ENCODE assay signal across 10 mouse cellular contexts in the genomic region with DNA sequence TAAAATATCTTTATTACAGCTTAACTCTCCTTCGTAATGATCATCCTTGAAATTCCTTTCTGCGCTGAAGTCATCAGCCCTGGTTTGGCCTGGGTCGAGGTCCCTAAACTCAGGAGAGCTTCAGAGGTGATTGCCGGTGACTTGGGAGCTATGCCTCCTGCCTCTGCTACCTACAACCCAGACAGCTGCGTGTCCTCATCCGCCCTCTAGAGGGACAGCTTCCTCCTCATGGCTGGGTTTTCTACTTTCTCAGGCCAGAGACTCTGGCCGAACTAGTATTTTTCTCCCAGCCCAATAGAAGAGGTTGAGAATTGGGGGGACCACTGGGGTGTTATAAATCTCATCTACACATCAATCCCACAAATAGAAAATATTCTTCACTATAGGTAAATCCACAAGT. TPM values are rescaled to one million over a fixed set of nuclear protein-coding genes. Genes with fewer than 3 reads are reported as not detected.
DNase-seq lines count a peak whose midpoint lies in the region; ATAC-seq and TF ChIP-seq lines count a peak whose summit lies in the region.
"Had no signal": no experiment of that assay in that cellular context is flagged by ENCODE, and none has a peak within 500 bp of the region (broad histone marks: within the 10 kb centered on the region; RNA-seq: fewer than 3 reads in every experiment).

No protein-coding gene starts in this region.

- TF ChIP-seq POLR2A in CH12.LX (IDR thresholded peaks at IDR 0.05; ENCODE audit: low read depth, low read length) = no peak

- no peaks in the 10 kb centered on the region for H3K79me2 ChIP-seq in CH12.LX (replicated peaks; ENCODE audit: control insufficient read depth, extremely low read depth, insufficient read depth, poor library complexity, severe bottlenecking)

- H3K4me1 ChIP-seq in liver, postnatal 0 days (ENCODE audit: insufficient read depth) = no peaks in the 10 kb centered on the region
- no peaks in the 10 kb centered on the region for H3K4me1 ChIP-seq in liver, embryonic 12.5 days
- no peaks in the 10 kb centered on the region for H3K4me1 ChIP-seq in CH12.LX (ENCODE audit: control insufficient read depth in 1 of 2, insufficient read depth in 2 of 2)
- H3K4me1 ChIP-seq in forebrain, embryonic 16.5 days (replicated peaks; ENCODE audit: control insufficient read depth, insufficient read depth, low read length) = peaks cover 10% of the 10 kb centered on the region

- no peak overlapping the region for H3K27ac ChIP-seq in liver, postnatal 0 days (ENCODE audit: low read depth)
- no peak overlapping the region for H3K27ac ChIP-seq in liver, embryonic 12.5 days
- no peak overlapping the region for H3K27ac ChIP-seq in CH12.LX (ENCODE audit: insufficient read depth, low read depth)
- H3K27ac ChIP-seq in forebrain, embryonic 16.5 days (ENCODE audit: low read length) = no peak overlapping the region

- DNase-seq in embryo, embryonic 10 days (ENCODE audit: low spot score) = peak; percentile 28
- no peak for DNase-seq in embryo, embryonic 9.5 days (ENCODE audit: extremely low spot score)
- DNase-seq in liver, postnatal 0 days = no peak
- peak; percentile 8 for DNase-seq in CH12.LX (ENCODE audit: extremely low read depth)
- DNase-seq in embryo, embryonic 10.5 days (ENCODE audit: low spot score) = peak; percentile 39
- no peak for DNase-seq in left cerebral cortex, adult 18-20 months (ENCODE audit: low spot score in 2 of 2)

- no peaks in the 10 kb centered on the region for H3K9me3 ChIP-seq in liver, postnatal 0 days (ENCODE audit: low read length)
- H3K9me3 ChIP-seq in liver, embryonic 12.5 days (replicated peaks) = no peaks in the 10 kb centered on the region
- peaks cover 5% of the 10 kb centered on the region for H3K9me3 ChIP-seq in CH12.LX (replicated peaks; ENCODE audit: low read length)
- no peaks in the 10 kb centered on the region for H3K9me3 ChIP-seq in forebrain, embryonic 16.5 days (ENCODE audit: control insufficient read depth, low read length)

- ATAC-seq in liver, postnatal 0 days = no peak
- ATAC-seq in liver, embryonic 12.5 days = no peak
- ATAC-seq in forebrain, embryonic 16.5 days = no peak

- WGBS in liver, postnatal 0 days (ENCODE audit: insufficient replicate concordance) = 51% methylated on average over 7 of the region's 7 CpGs
- WGBS in liver, embryonic 12.5 days (ENCODE audit: insufficient replicate concordance) = 49% methylated on average over 7 of the region's 7 CpGs
- 59% methylated on average over 7 of the region's 7 CpGs for WGBS in forebrain, embryonic 16.5 days

- in situ Hi-C loops in CH12.LX (cut with MboI; ENCODE audit: low pct_ligation_motif_present, low pct_unique_long_range_greater_than_20kb, low sequenced_read_pairs) = loop anchor here (25.0 kb wide), 1 partner anchor 960 kb away; no protein-coding TSS in a partner anchor

- dilution Hi-C loops in CH12.LX (cut with MboI; ENCODE audit: extremely low pct_ligation_motif_present, extremely low pct_unique_long_range_greater_than_20kb, low sequenced_read_pairs) = no loop called here

- peak; percentile 48 for TF ChIP-seq CTCF in liver, postnatal 0 days (IDR thresholded peaks at IDR 0.05; ENCODE audit: low read depth)
- peak in 1 of 2 experiments; percentile 46; a peak in 2 of 4 replicates for TF ChIP-seq CTCF in CH12.LX (conservative IDR thresholded peaks at IDR 0.05 in 1 of 2, IDR thresholded peaks at IDR 0.05 in 1 of 2; ENCODE audit: low read depth in 2 of 2, low read length in 2 of 2)

- no peak for TF ChIP-seq EP300 in liver, postnatal 0 days (IDR thresholded peaks at IDR 0.05; ENCODE audit: low read depth)
- TF ChIP-seq EP300 in CH12.LX (IDR thresholded peaks at IDR 0.05; ENCODE audit: low read length) = no peak

- no peak overlapping the region for H3K4me3 ChIP-seq in liver, postnatal 0 days (ENCODE audit: low read depth, low read length)
- H3K4me3 ChIP-seq in liver, embryonic 12.5 days = no peak overlapping the region
- no peak overlapping the region for H3K4me3 ChIP-seq in CH12.LX (replicated peaks in 1 of 3; ENCODE audit: low read depth in 2 of 3, low read length in 2 of 3, poor library complexity in 1 of 3)
- H3K4me3 ChIP-seq in forebrain, embryonic 16.5 days (replicated peaks; ENCODE audit: low read length) = no peak overlapping the region

- no peaks in the 10 kb centered on the region for H3K27me3 ChIP-seq in liver, postnatal 0 days (ENCODE audit: insufficient read depth, low read length)
- no peaks in the 10 kb centered on the region for H3K27me3 ChIP-seq in liver, embryonic 12.5 days (replicated peaks)
- H3K27me3 ChIP-seq in CH12.LX (replicated peaks) = no peaks in the 10 kb centered on the region
- H3K27me3 ChIP-seq in forebrain, embryonic 16.5 days (replicated peaks; ENCODE audit: control insufficient read depth, insufficient read depth, low read length) = no peaks in the 10 kb centered on the region

- TF ChIP-seq RAD21 in CH12.LX (IDR thresholded peaks at IDR 0.05; ENCODE audit: low read depth, low read length) = peak; percentile 15; the same call in 1 of the 2 replicates

- no peaks in the 10 kb centered on the region for H3K36me3 ChIP-seq in liver, postnatal 0 days (replicated peaks; ENCODE audit: insufficient read depth, low read length)
- no peaks in the 10 kb centered on the region for H3K36me3 ChIP-seq in liver, embryonic 12.5 days
- no peaks in the 10 kb centered on the region for H3K36me3 ChIP-seq in CH12.LX (replicated peaks in 1 of 2; ENCODE audit: control insufficient read depth in 1 of 2, insufficient read depth in 1 of 2, low read length in 1 of 2)
- H3K36me3 ChIP-seq in forebrain, embryonic 16.5 days (ENCODE audit: control insufficient read depth, insufficient read depth) = no peaks in the 10 kb centered on the region
- H3K36me3 ChIP-seq: G1E had no signal

- H3K9ac ChIP-seq in liver, postnatal 0 days (replicated peaks) = no peak overlapping the region
- H3K9ac ChIP-seq in liver, embryonic 12.5 days = no peak overlapping the region
- H3K9ac ChIP-seq in CH12.LX (ENCODE audit: insufficient read depth, low read depth) = no peak overlapping the region
- H3K9ac ChIP-seq in forebrain, embryonic 16.5 days (replicated peaks; ENCODE audit: low read depth, low read length) = no peak overlapping the region

- H3K4me2 ChIP-seq in liver, postnatal 0 days (ENCODE audit: low read depth, low read length) = no peak overlapping the region
- H3K4me2 ChIP-seq in liver, embryonic 12.5 days = no peak overlapping the region
- no peak overlapping the region for H3K4me2 ChIP-seq in CH12.LX (ENCODE audit: insufficient read depth, low read depth, poor library complexity, severe bottlenecking)
- no peak overlapping the region for H3K4me2 ChIP-seq in forebrain, embryonic 16.5 days (ENCODE audit: low read length)
- H3K4me2 ChIP-seq: midbrain, embryonic 11.5 days had no signal

TF ChIP-seq in CH12.LX, 34 proteins besides CTCF, POLR2A, EP300 and RAD21:
- TF ChIP-seq ZMIZ1 (IDR thresholded peaks at IDR 0.05; ENCODE audit: low read depth, low read length) = no peak
- no peak for TF ChIP-seq TBP (conservative IDR thresholded peaks at IDR 0.05; ENCODE audit: low read depth, low read length)

RNA-seq across cellular contexts. Expression of a gene that starts 52.5 kb away (rescaled TPM):
- polyA plus RNA-seq in liver, postnatal 0 days (2015; fragmentation: Nextera tagmentation; extraction: Ambion mirVana) = 1.8 and 2.0 TPM in 2 replicates
- 7.6 and 7.7 TPM in 2 replicates for polyA plus RNA-seq in liver, embryonic 12.5 days (2016; fragmentation: Nextera tagmentation; extraction: Ambion mirVana)
- total RNA-seq in CH12.LX (2012; rRNA removed) (7.5 TPM in 2 replicates), CH12.LX (2014; rRNA removed) (9.3 and 9.5 TPM in 2 replicates)
- 17.1 and 18.5 TPM in 2 replicates for polyA plus RNA-seq in CH12.LX (2012; ENCODE audit: insufficient read length, low read depth)
- 10 to 100 TPM; 11.7 to 13.4 TPM for total RNA-seq in left cerebral cortex, adult 18-20 months (2021)
- polyA plus RNA-seq in forebrain, embryonic 16.5 days (2015; fragmentation: Nextera tagmentation; extraction: Ambion mirVana) = 10.6 and 11.6 TPM in 2 replicates

Comparison
In these comparisons a context has a peak if more than half of its experiments do, and no peak if none do; other contexts are left out.
1. DNase-seq: peak in embryo, embryonic 10 days (single experiment), CH12.LX (single experiment) and embryo, embryonic 10.5 days (single experiment); none in embryo, embryonic 9.5 days (single experiment), liver, postnatal 0 days (single experiment) and left cerebral cortex, adult 18-20 months (0 of 2).